Comparison of ENCODE assay signal across 19 mouse cellular contexts in genomic region chr11:113512150-113512549, GRCm38 (mm10).
DNase-seq lines count a peak whose midpoint lies in the region; ATAC-seq and TF ChIP-seq lines count a peak whose summit lies in the region.
"Had no signal": no experiment of that assay in that cellular context is flagged by ENCODE, and none has a peak within 500 bp of the region (broad histone marks: within the 10 kb centered on the region; RNA-seq: fewer than 3 reads in every experiment).

No protein-coding gene starts in this region.

- no peak overlapping the region for H3K9ac ChIP-seq in CH12.LX (ENCODE audit: insufficient read depth, low read depth)
- H3K9ac ChIP-seq in liver, embryonic 15.5 days: no peak overlapping the region
- H3K9ac ChIP-seq in forebrain, embryonic 14.5 days (ENCODE audit: low read length): no peak overlapping the region
- H3K9ac ChIP-seq: hindbrain, embryonic 13.5 days; lung, embryonic 14.5 days had no signal

- TF ChIP-seq EP300 in CH12.LX (IDR thresholded peaks at IDR 0.05; ENCODE audit: low read length): no peak

- no peaks in the 10 kb centered on the region for H3K9me3 ChIP-seq in CH12.LX (replicated peaks; ENCODE audit: low read length)
- no peaks in the 10 kb centered on the region for H3K9me3 ChIP-seq in liver, embryonic 15.5 days (replicated peaks)
- H3K9me3 ChIP-seq in forebrain, embryonic 14.5 days (replicated peaks; ENCODE audit: control insufficient read depth, low read length): no peaks in the 10 kb centered on the region
- H3K9me3 ChIP-seq: hindbrain, embryonic 13.5 days had no signal

- H3K4me3 ChIP-seq in CH12.LX (replicated peaks in 1 of 3; ENCODE audit: low read depth in 2 of 3, low read length in 2 of 3, poor library complexity in 1 of 3): no peak overlapping the region
- no peak overlapping the region for H3K4me3 ChIP-seq in liver, embryonic 15.5 days (replicated peaks)
- no peak overlapping the region for H3K4me3 ChIP-seq in forebrain, embryonic 14.5 days (ENCODE audit: low read depth, low read length)
- H3K4me3 ChIP-seq: erythroblast, embryonic 14.5 days; hindbrain, embryonic 13.5 days; layer of hippocampus, adult 2 months; megakaryocyte, embryonic 14.5 days; myocyte had no signal

- TF ChIP-seq POLR2A in CH12.LX (IDR thresholded peaks at IDR 0.05; ENCODE audit: low read depth, low read length): no peak

- in situ Hi-C loops in CH12.LX (cut with MboI; ENCODE audit: low pct_ligation_motif_present, low pct_unique_long_range_greater_than_20kb, low sequenced_read_pairs): no loop called here

- H3K4me2 ChIP-seq in CH12.LX (ENCODE audit: insufficient read depth, low read depth, poor library complexity, severe bottlenecking): no peak overlapping the region
- H3K4me2 ChIP-seq in liver, embryonic 15.5 days: 0 out of 2 replicates have a peak overlapping the region, but pooled peaks have one; percentile 46
- H3K4me2 ChIP-seq in forebrain, embryonic 14.5 days (ENCODE audit: low read length): no peak overlapping the region
- H3K4me2 ChIP-seq: hindbrain, embryonic 13.5 days; lung, embryonic 14.5 days had no signal

- peak; percentile 36; the same call in 1 of the 2 replicates for ATAC-seq in common myeloid progenitor, adult 5-6 weeks (replicated peaks; ENCODE audit: low read depth, poor library complexity, severe bottlenecking)
- peak; percentile 60 for ATAC-seq in liver, embryonic 15.5 days (ENCODE audit: insufficient read depth)
- no peak for ATAC-seq in forebrain, embryonic 14.5 days

- no peak for TF ChIP-seq RAD21 in CH12.LX (IDR thresholded peaks at IDR 0.05; ENCODE audit: low read depth, low read length)

- 59% methylated on average over 7 of the region's 7 CpGs for WGBS in liver, embryonic 15.5 days (ENCODE audit: insufficient replicate concordance)
- 94% methylated on average over 7 of the region's 7 CpGs for WGBS in forebrain, embryonic 14.5 days

- dilution Hi-C loops in CH12.LX (cut with MboI; ENCODE audit: extremely low pct_ligation_motif_present, extremely low pct_unique_long_range_greater_than_20kb, low sequenced_read_pairs): no loop called here

- H3K4me1 ChIP-seq in CH12.LX (ENCODE audit: control insufficient read depth in 1 of 2, insufficient read depth in 2 of 2): peaks cover 6 to 46% of the 10 kb centered on the region in 2 experiments
- peaks cover 24% of the 10 kb centered on the region for H3K4me1 ChIP-seq in liver, embryonic 15.5 days (replicated peaks)
- peaks cover 5% of the 10 kb centered on the region; the same call in 1 of the 2 replicates for H3K4me1 ChIP-seq in forebrain, embryonic 14.5 days (ENCODE audit: control insufficient read depth, insufficient read depth, low read length)

- TF ChIP-seq CTCF in CH12.LX (conservative IDR thresholded peaks at IDR 0.05 in 1 of 2, IDR thresholded peaks at IDR 0.05 in 1 of 2; ENCODE audit: low read depth in 2 of 2, low read length in 2 of 2): no peak

- no peak overlapping the region for H3K27ac ChIP-seq in CH12.LX (ENCODE audit: insufficient read depth, low read depth)
- H3K27ac ChIP-seq in liver, embryonic 15.5 days (replicated peaks): peak overlapping the region; percentile 29; the same call in 1 of the 2 replicates
- H3K27ac ChIP-seq in forebrain, embryonic 14.5 days (ENCODE audit: low read depth, low read length): no peak overlapping the region

- no peaks in the 10 kb centered on the region for H3K79me2 ChIP-seq in CH12.LX (replicated peaks; ENCODE audit: control insufficient read depth, extremely low read depth, insufficient read depth, poor library complexity, severe bottlenecking)

- H3K27me3 ChIP-seq in CH12.LX (replicated peaks): no peaks in the 10 kb centered on the region
- H3K27me3 ChIP-seq in liver, embryonic 15.5 days: no peaks in the 10 kb centered on the region
- no peaks in the 10 kb centered on the region for H3K27me3 ChIP-seq in forebrain, embryonic 14.5 days (replicated peaks; ENCODE audit: control insufficient read depth, insufficient read depth, low read length)
- H3K27me3 ChIP-seq: hindbrain, embryonic 13.5 days; megakaryocyte, embryonic 14.5 days; Patski had no signal

- peak; percentile 38 for DNase-seq in embryo, embryonic 10.5 days (ENCODE audit: low spot score)
- no peak for DNase-seq in embryo, embryonic 9.5 days (ENCODE audit: extremely low spot score)
- DNase-seq in CH12.LX (ENCODE audit: extremely low read depth): peak; percentile 34
- no peak for DNase-seq in forebrain, embryonic 14.5 days (ENCODE audit: low spot score)
- no peak for DNase-seq in frontal cortex, adult 2 months (ENCODE audit: extremely low spot score in 1 of 2, low spot score in 1 of 2)
- DNase-seq in left cerebral cortex, adult 18-20 months (ENCODE audit: low spot score in 2 of 2): no peak
- DNase-seq: adrenal gland, postnatal 14 days; cerebellum, adult 18-20 months; embryo, embryonic 11 days; lung, embryonic 14.5 days; thymus, postnatal 25 days had no signal

- H3K36me3 ChIP-seq in CH12.LX (replicated peaks in 1 of 2; ENCODE audit: control insufficient read depth in 1 of 2, insufficient read depth in 1 of 2, low read length in 1 of 2): peaks cover 6 to 72% of the 10 kb centered on the region in 2 experiments
- no peaks in the 10 kb centered on the region for H3K36me3 ChIP-seq in liver, embryonic 15.5 days (replicated peaks)
- no peaks in the 10 kb centered on the region for H3K36me3 ChIP-seq in forebrain, embryonic 14.5 days (ENCODE audit: control insufficient read depth, insufficient read depth, low read length)
- H3K36me3 ChIP-seq: hindbrain, embryonic 13.5 days had no signal

TF ChIP-seq in CH12.LX, 34 proteins besides CTCF, POLR2A, EP300 and RAD21:
- TF ChIP-seq TBP (conservative IDR thresholded peaks at IDR 0.05; ENCODE audit: low read depth, low read length) (no peak), USF1 (IDR thresholded peaks at IDR 0.05; ENCODE audit: low read depth, low read length) (no peak), SIN3A (IDR thresholded peaks at IDR 0.05; ENCODE audit: low read length) (no peak), USF2 (conservative IDR thresholded peaks at IDR 0.05; ENCODE audit: low read depth, low read length) (no peak), SMC3 (IDR thresholded peaks at IDR 0.05; ENCODE audit: low read depth, low read length) (no peak), MAFK (IDR thresholded peaks at IDR 0.05; ENCODE audit: insufficient replicate concordance, low read length) (no peak), MYC (IDR thresholded peaks at IDR 0.05; ENCODE audit: low read depth, low read length) (no peak), NELFE (IDR thresholded peaks at IDR 0.05; ENCODE audit: low read depth, low read length) (no peak), MEF2A (IDR thresholded peaks at IDR 0.05; ENCODE audit: borderline replicate concordance, low read depth, low read length) (no peak), ZKSCAN1 (IDR thresholded peaks at IDR 0.05; ENCODE audit: borderline replicate concordance, low read depth, low read length) (no peak), TCF12 (IDR thresholded peaks at IDR 0.05; ENCODE audit: low read depth, low read length) (no peak), RCOR1 (conservative IDR thresholded peaks at IDR 0.05; ENCODE audit: low read depth, low read length) (no peak), IRF4 (IDR thresholded peaks at IDR 0.05; ENCODE audit: low read depth, low read length) (no peak), CHD1 (IDR thresholded peaks at IDR 0.05; ENCODE audit: low read depth, low read length) (no peak), ETS1 (conservative IDR thresholded peaks at IDR 0.05; ENCODE audit: low read depth, low read length) (no peak), HCFC1 (IDR thresholded peaks at IDR 0.05; ENCODE audit: low read depth, low read length) (no peak), MAX (IDR thresholded peaks at IDR 0.05; ENCODE audit: low read length) (no peak)

Comparison
In these comparisons a context has a peak if more than half of its experiments do, and no peak if none do; other contexts are left out.
1. DNase-seq: peak in embryo, embryonic 10.5 days (single experiment) and CH12.LX (single experiment); none in embryo, embryonic 9.5 days (single experiment), forebrain, embryonic 14.5 days (single experiment), frontal cortex, adult 2 months (0 of 2) and left cerebral cortex, adult 18-20 months (0 of 2).